Mouse (Mus musculus): ENCODE measurements around the gene Tnni2. TPM values are rescaled to one million over a fixed set of nuclear protein-coding genes. Genes with fewer than 3 reads are reported as not detected.
A peak's percentile ranks its signal among the peaks of the same experiment; 100 is the strongest.

Gene Tnni2
- polyA plus RNA-seq, 2 experiments from 2014 or later = not detected

- ATAC-seq = peak; percentile 44
These were observed 19.8 kb downstream of the Tnni2 start for GRCm38 (mm10) chr7:142461446-142461845.

GRCm38 (mm10) chr7:142462190-142462589 lies 20.6 kb downstream of the Tnni2 start:
- ATAC-seq = peak; percentile 11

GRCm38 (mm10) chr7:142462594-142463078 lies 21.0 kb downstream of the Tnni2 start:
- ATAC-seq = peak; percentile 31

- no peak for ATAC-seq
These were observed 28.6 kb downstream of the Tnni2 start for GRCm38 (mm10) chr7:142470171-142470691.

GRCm38 (mm10) chr7:142470808-142471413 lies 29.3 kb downstream of the Tnni2 start:
- no peak for ATAC-seq

GRCm38 (mm10) chr7:142471414-142471861 lies 29.8 kb downstream of the Tnni2 start:
- no peak for ATAC-seq

- no peak for ATAC-seq
These were observed 30.4 kb downstream of the Tnni2 start for GRCm38 (mm10) chr7:142471884-142472570.

- no peak for ATAC-seq
These were observed 31.3 kb downstream of the Tnni2 start for GRCm38 (mm10) chr7:142472936-142473335.

GRCm38 (mm10) chr7:142473476-142473875 lies 31.9 kb downstream of the Tnni2 start:
- no peak for ATAC-seq

GRCm38 (mm10) chr7:142474799-142475198 lies 33.2 kb downstream of the Tnni2 start:
- no peak for ATAC-seq

GRCm38 (mm10) chr7:142475641-142476040 lies 34.0 kb downstream of the Tnni2 start:
- ATAC-seq = no peak

GRCm38 (mm10) chr7:142476271-142476670 lies 34.7 kb downstream of the Tnni2 start:
- ATAC-seq = no peak

- no peak for ATAC-seq
These were observed 35.3 kb downstream of the Tnni2 start for GRCm38 (mm10) chr7:142476795-142477452.

GRCm38 (mm10) chr7:142478001-142478400 lies 36.4 kb downstream of the Tnni2 start:
- ATAC-seq = no peak

- no peak for ATAC-seq
These were observed 37.0 kb downstream of the Tnni2 start for GRCm38 (mm10) chr7:142478574-142478973.

- ATAC-seq = no peak
These were observed 37.7 kb downstream of the Tnni2 start for GRCm38 (mm10) chr7:142479307-142479706.

GRCm38 (mm10) chr7:142479886-142480285 lies 38.3 kb downstream of the Tnni2 start:
- ATAC-seq = no peak

GRCm38 (mm10) chr7:142480661-142481060 lies 39.1 kb downstream of the Tnni2 start:
- no peak for ATAC-seq

- no peak for ATAC-seq
These were observed 39.6 kb downstream of the Tnni2 start for GRCm38 (mm10) chr7:142481186-142481567.

GRCm38 (mm10) chr7:142481568-142482255 lies 40.1 kb downstream of the Tnni2 start:
- peak; percentile 17 for ATAC-seq

GRCm38 (mm10) chr7:142482256-142482609 lies 40.6 kb downstream of the Tnni2 start:
- ATAC-seq = peak; percentile 17

- ATAC-seq = no peak
These were observed 41.5 kb downstream of the Tnni2 start for GRCm38 (mm10) chr7:142483136-142483535.

GRCm38 (mm10) chr7:142484780-142485179 lies 43.2 kb downstream of the Tnni2 start:
- ATAC-seq = no peak

All from activated CD4-positive, CD25-positive, alpha-beta regulatory T cell, adult 4 months (primary cell).